Mouse (Mus musculus): ENCODE results near the gene Art2b. TPM values are rescaled to one million over a fixed set of nuclear protein-coding genes. Genes with fewer than 3 reads are reported as not detected.
"Not testable (repeated sequence)": the region's sequence is repeated elsewhere in the genome, so short reads cannot be mapped to it uniquely, and the experiment has no call there.

Art2b gene
- total RNA-seq, 1 experiment: not detected

DNA sequence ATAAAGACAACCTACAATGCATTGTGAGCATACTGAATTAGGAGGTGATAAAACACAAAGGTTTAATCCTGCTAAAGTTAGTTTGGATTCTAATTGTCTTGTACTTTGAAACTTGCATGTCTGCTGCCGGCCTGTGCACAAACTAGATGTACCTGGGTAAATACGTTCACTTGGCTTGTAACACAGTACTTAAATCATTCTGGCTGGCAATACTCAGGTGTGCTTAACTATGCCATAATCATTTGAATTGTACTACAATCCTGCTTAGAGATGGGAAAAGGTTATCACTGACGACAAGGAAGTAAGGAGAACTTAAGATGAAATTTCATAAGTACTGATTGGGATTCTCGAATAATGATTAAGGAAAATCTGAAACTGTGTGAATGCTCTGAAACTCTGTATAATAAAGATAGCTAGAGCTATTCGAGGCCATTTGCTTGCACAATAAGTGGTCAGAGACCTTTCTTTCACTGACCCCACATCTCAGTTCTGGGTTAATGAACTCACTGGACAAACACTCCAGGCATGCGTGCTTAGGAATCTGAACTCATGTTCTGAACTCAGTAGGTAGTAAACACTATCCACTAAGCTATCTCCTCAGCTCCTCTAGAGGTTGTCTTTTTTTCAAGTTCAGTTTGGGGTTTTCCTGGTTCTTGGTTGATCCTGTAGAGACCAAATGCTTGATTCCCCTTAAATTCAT is 30.9 kb upstream of the Art2b start:
- in situ Hi-C loops (cut with MboI; ENCODE audit: low sequenced_read_pairs in 2 of 2, unreplicated experiment in 2 of 2): no loop called here
- Histone ChIP-seq H3K27ac (ENCODE audit: insufficient read depth, low read depth, low read length, poor library complexity, severe bottlenecking) (no peak overlapping the region), H3K4me3 (ENCODE audit: insufficient read depth in 1 of 2, low read depth in 1 of 2, low read length in 2 of 2, poor library complexity in 1 of 2, severe bottlenecking in 1 of 2) (no peak overlapping the region), H3K36me3 (ENCODE audit: control insufficient read depth, insufficient read depth, low read length, poor library complexity, severe bottlenecking) (no peaks in the 10 kb centered on the region), H3K9me3 (ENCODE audit: control insufficient read depth, insufficient read depth, low read depth, low read length) (no peaks in the 10 kb centered on the region), H3K4me1 (ENCODE audit: control insufficient read depth in 2 of 2, insufficient read depth in 2 of 2, low read length in 2 of 2, poor library complexity in 1 of 2) (no peaks in the 10 kb centered on the region), H3K9ac (ENCODE audit: insufficient read depth, low read depth, low read length, poor library complexity, severe bottlenecking) (no peak overlapping the region)
- no peak for DNase-seq (ENCODE audit: low read depth, low spot score)
- TF ChIP-seq CHD2 (IDR thresholded peaks at IDR 0.05; ENCODE audit: low read depth, low read length) (no peak), MAFK (IDR thresholded peaks at IDR 0.05; ENCODE audit: insufficient read depth, low read depth, low read length) (no peak), ZNF384 (IDR thresholded peaks at IDR 0.05; ENCODE audit: low read depth, low read length) (no peak), HCFC1 (IDR thresholded peaks at IDR 0.05; ENCODE audit: borderline replicate concordance, insufficient read depth, low read length) (no peak), ZC3H11A (IDR thresholded peaks at IDR 0.05; ENCODE audit: borderline replicate concordance, low read depth, low read length) (no peak)

DNA sequence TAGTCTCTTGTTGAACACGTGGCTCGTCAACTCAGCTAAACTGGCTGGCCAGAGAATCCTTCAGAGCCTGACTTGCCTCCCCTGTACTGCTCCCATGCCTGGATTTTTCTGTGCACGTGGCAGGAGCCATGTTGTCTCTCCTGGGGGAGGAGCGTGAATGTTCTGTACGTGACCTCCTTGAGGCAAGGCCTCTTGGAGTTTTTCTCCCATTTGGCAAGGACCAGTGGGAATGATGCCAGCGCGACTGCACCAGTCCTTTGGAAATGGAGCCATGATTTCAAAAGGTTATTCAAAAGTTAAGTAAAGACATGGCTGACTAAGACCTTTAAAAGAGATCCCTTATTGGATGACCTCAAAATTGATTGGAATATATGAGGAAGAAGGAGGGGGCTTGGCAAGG is 30.0 kb upstream of the Art2b start:
- Histone ChIP-seq H3K27ac (ENCODE audit: insufficient read depth, low read depth, low read length, poor library complexity, severe bottlenecking) (no peak overlapping the region), H3K4me3 (ENCODE audit: insufficient read depth in 1 of 2, low read depth in 1 of 2, low read length in 2 of 2, poor library complexity in 1 of 2, severe bottlenecking in 1 of 2) (no peak overlapping the region), H3K4me1 (ENCODE audit: control insufficient read depth in 2 of 2, insufficient read depth in 2 of 2, low read length in 2 of 2, poor library complexity in 1 of 2) (no peaks in the 10 kb centered on the region), H3K36me3 (ENCODE audit: control insufficient read depth, insufficient read depth, low read length, poor library complexity, severe bottlenecking) (no peaks in the 10 kb centered on the region), H3K9ac (ENCODE audit: insufficient read depth, low read depth, low read length, poor library complexity, severe bottlenecking) (no peak overlapping the region), H3K9me3 (ENCODE audit: control insufficient read depth, insufficient read depth, low read depth, low read length) (no peaks in the 10 kb centered on the region)
- no peak for DNase-seq (ENCODE audit: low read depth, low spot score)
- in situ Hi-C loops (cut with MboI; ENCODE audit: low sequenced_read_pairs in 2 of 2, unreplicated experiment in 2 of 2): no loop called here
- TF ChIP-seq HCFC1 (IDR thresholded peaks at IDR 0.05; ENCODE audit: borderline replicate concordance, insufficient read depth, low read length): no peak
- TF ChIP-seq MAFK (IDR thresholded peaks at IDR 0.05; ENCODE audit: insufficient read depth, low read depth, low read length): no peak
- no peak for TF ChIP-seq CHD2 (IDR thresholded peaks at IDR 0.05; ENCODE audit: low read depth, low read length)

DNA sequence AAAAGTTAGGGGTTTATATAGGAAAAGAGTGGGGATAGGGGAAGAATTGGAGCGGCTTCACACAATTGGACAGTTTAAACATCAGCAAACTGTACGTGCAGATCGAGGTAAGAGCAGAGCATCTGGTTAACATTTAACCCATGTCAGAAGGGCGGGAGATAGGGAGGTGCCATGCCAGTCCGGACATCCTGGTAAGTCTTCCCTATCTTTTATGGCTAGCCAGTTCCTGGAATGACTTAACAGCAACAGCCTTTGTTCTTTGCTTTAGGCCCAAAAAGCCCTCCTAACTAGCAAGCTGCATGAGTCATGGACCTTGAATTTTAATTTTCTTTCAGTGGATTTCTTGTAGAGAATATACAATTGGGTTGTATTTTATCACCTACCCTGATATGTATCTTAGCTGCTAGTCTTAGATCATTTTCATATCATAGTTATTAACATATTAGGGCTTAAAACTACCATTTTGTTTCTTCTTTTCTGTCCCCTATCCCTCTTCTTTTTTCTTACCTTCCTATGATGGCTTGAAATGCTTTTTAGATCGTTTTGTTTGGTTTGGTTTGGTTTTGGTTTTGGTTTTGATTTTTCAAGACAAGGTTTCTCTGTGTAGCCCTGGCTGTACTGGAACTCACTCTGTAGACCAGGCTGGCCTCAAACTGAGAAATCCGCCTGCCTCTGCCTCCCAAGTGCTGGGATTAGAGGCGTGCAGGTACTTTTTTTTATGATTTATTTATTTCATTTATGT is 27.6 kb upstream of the Art2b start:
- H3K4me1 ChIP-seq (ENCODE audit: control insufficient read depth in 2 of 2, insufficient read depth in 2 of 2, low read length in 2 of 2, poor library complexity in 1 of 2); H3K9ac ChIP-seq (ENCODE audit: insufficient read depth, low read depth, low read length, poor library complexity, severe bottlenecking); H3K4me3 ChIP-seq (ENCODE audit: insufficient read depth in 1 of 2, low read depth in 1 of 2, low read length in 2 of 2, poor library complexity in 1 of 2, severe bottlenecking in 1 of 2); H3K27ac ChIP-seq (ENCODE audit: insufficient read depth, low read depth, low read length, poor library complexity, severe bottlenecking); H3K9me3 ChIP-seq (ENCODE audit: control insufficient read depth, insufficient read depth, low read depth, low read length); DNase-seq (ENCODE audit: low read depth, low spot score); H3K36me3 ChIP-seq (ENCODE audit: control insufficient read depth, insufficient read depth, low read length, poor library complexity, severe bottlenecking); in situ Hi-C loops (cut with MboI; ENCODE audit: low sequenced_read_pairs in 2 of 2, unreplicated experiment in 2 of 2): not testable (repeated sequence)

DNA sequence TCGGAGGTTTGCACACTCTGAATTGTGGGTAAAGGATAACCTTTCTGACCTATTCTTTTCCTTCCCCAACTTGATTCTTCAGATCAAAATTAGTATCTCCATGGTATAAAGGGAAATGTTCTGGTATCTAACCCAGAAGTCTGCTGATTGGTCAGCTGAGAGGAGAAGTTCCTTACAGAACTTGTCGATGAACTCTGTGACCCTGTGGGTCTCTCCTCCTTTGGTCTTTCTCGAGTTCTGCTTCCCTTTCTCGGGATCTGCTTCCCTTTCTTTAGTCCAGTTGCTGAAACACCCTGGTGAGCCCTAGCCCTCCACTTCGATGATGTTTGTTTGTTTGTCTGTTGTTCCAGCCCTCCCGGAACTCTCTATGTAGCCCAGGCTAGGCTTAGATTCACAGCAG is 22.4 kb upstream of the Art2b start:
- in situ Hi-C loops (cut with MboI; ENCODE audit: low sequenced_read_pairs in 2 of 2, unreplicated experiment in 2 of 2): no loop called here
- DNase-seq (ENCODE audit: low read depth, low spot score): no peak
- H3K36me3 ChIP-seq (ENCODE audit: control insufficient read depth, insufficient read depth, low read length, poor library complexity, severe bottlenecking): no peaks in the 10 kb centered on the region
- H3K4me1 ChIP-seq (ENCODE audit: control insufficient read depth in 2 of 2, insufficient read depth in 2 of 2, low read length in 2 of 2, poor library complexity in 1 of 2): no peaks in the 10 kb centered on the region
- no peak overlapping the region for H3K27ac ChIP-seq (ENCODE audit: insufficient read depth, low read depth, low read length, poor library complexity, severe bottlenecking)
- H3K9me3 ChIP-seq (ENCODE audit: control insufficient read depth, insufficient read depth, low read depth, low read length): no peaks in the 10 kb centered on the region
- TF ChIP-seq CHD2 (IDR thresholded peaks at IDR 0.05; ENCODE audit: low read depth, low read length) (no peak), ZNF384 (IDR thresholded peaks at IDR 0.05; ENCODE audit: low read depth, low read length) (no peak), ZC3H11A (IDR thresholded peaks at IDR 0.05; ENCODE audit: borderline replicate concordance, low read depth, low read length) (no peak), MAFK (IDR thresholded peaks at IDR 0.05; ENCODE audit: insufficient read depth, low read depth, low read length) (no peak), HCFC1 (IDR thresholded peaks at IDR 0.05; ENCODE audit: borderline replicate concordance, insufficient read depth, low read length) (no peak)
- H3K4me3 ChIP-seq (ENCODE audit: insufficient read depth in 1 of 2, low read depth in 1 of 2, low read length in 2 of 2, poor library complexity in 1 of 2, severe bottlenecking in 1 of 2): no peak overlapping the region
- H3K9ac ChIP-seq (ENCODE audit: insufficient read depth, low read depth, low read length, poor library complexity, severe bottlenecking): no peak overlapping the region

DNA sequence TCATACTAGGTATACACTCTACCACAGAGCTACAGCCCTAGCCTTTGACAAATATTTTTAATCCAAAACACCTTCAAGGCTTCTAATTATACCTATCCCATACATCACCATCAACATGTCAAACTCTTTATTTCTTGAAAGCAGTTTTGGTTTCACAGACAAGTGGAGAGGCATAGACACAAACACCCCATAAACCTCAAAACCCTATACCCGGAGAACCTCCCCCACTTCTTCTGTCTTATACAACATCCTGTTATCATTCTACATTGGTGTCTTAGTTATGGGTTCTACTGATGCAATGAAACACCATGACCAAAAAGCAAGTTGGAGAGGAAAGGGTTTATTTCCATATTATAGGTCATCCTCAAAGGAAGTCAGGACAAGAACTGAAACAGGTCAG is 15.0 kb upstream of the Art2b start:
- Histone ChIP-seq H3K27ac (ENCODE audit: insufficient read depth, low read depth, low read length, poor library complexity, severe bottlenecking) (no peak overlapping the region), H3K4me3 (ENCODE audit: insufficient read depth in 1 of 2, low read depth in 1 of 2, low read length in 2 of 2, poor library complexity in 1 of 2, severe bottlenecking in 1 of 2) (no peak overlapping the region), H3K4me1 (ENCODE audit: control insufficient read depth in 2 of 2, insufficient read depth in 2 of 2, low read length in 2 of 2, poor library complexity in 1 of 2) (no peaks in the 10 kb centered on the region), H3K36me3 (ENCODE audit: control insufficient read depth, insufficient read depth, low read length, poor library complexity, severe bottlenecking) (no peaks in the 10 kb centered on the region), H3K9me3 (ENCODE audit: control insufficient read depth, insufficient read depth, low read depth, low read length) (no peaks in the 10 kb centered on the region), H3K9ac (ENCODE audit: insufficient read depth, low read depth, low read length, poor library complexity, severe bottlenecking) (no peak overlapping the region)
- no peak for DNase-seq (ENCODE audit: low read depth, low spot score)
- TF ChIP-seq MAFK (IDR thresholded peaks at IDR 0.05; ENCODE audit: insufficient read depth, low read depth, low read length): no peak
- no peak for TF ChIP-seq HCFC1 (IDR thresholded peaks at IDR 0.05; ENCODE audit: borderline replicate concordance, insufficient read depth, low read length)
- TF ChIP-seq ZC3H11A (IDR thresholded peaks at IDR 0.05; ENCODE audit: borderline replicate concordance, low read depth, low read length): no peak
- no peak for TF ChIP-seq ZNF384 (IDR thresholded peaks at IDR 0.05; ENCODE audit: low read depth, low read length)
- TF ChIP-seq CHD2 (IDR thresholded peaks at IDR 0.05; ENCODE audit: low read depth, low read length): no peak
- in situ Hi-C loops (cut with MboI; ENCODE audit: low sequenced_read_pairs in 2 of 2, unreplicated experiment in 2 of 2): no loop called here
